Mouse (Mus musculus): ENCODE measurements around the gene Xpr1.

The Xpr1 gene

DNA sequence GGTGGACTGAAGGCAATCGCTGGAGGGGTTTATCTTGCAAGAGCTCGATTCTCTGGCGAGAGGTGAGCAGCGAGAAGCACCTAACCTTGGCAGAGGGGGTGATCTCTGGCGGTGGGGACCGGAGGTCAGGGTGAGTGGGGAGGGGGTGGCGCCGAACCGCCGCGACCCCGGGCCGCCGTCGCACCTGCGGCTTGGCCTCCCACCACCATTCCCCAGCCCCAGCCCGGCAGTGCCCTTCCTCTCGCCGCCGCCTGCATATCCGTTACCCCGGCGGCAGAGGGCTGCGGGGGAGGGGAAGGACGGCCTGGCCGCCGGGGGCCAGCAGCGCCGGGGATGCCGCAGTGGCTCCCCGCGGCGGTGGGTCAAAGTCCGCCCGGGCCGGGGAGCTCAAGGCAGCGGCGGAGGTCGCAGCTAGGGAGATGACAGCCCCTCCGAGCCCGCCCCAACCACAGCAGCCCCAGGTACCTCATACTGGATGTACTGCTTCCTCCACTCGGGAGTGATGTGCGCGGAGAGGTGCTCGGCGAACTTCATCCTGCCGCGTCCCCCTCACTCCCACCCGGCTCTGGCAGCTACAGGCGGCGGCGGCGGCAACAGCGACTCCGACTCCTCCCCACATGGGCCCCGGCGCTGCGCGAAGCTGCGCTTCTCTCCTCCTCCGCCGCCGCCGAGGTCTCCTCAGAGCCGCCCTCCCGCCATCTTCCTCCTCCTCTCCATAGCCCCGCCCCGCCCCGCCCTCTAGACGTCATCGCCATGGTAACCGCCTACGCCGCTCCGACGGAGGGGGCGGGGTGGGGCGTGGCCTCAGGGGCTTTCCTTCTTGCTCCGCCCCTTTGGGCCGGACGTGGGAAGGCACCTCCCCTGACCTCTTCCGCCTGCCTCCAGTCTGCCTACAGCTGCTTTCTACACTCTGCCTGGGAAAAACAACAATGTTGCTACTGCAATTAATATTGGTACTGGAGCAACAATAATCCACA, at the start of gene Xpr1:
Gene Xpr1, minus strand, starts transcription at position 715 of the 977 bp plus-strand sequence.
- peak; percentile 95 for DNase-seq (ENCODE audit: low read depth, low spot score)

- DNase-seq (ENCODE audit: low read depth, low spot score): peak; percentile 25
Measured at GRCm38 (mm10) chr1:155463442-155463841, 46.2 kb upstream of the Xpr1 start.

- DNase-seq (ENCODE audit: low read depth, low spot score): no peak
Measured at GRCm38 (mm10) chr1:155462582-155462981, 45.4 kb upstream of the Xpr1 start.

DNA sequence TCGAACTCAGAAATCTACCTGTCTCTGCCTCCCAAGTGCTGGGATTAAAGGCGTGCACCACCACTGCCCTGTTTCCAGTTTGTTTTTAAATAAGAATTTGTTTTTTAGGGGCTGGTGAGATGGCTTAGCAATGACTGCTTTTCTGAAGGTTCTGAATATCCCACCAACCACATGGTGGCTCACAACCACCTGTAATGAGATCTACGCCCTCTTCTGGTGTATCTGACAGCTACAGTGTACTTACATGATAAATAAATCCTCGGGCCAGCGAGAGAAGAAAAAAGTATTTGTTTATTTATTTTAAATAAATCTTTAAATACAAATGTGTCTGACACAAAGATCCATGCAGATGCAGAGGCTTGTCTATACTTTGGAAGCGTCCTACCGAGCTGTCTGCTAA, 40.3 kb upstream of the Xpr1 start:
- DNase-seq (ENCODE audit: low read depth, low spot score): no peak

GRCm38 (mm10) chr1:155453180-155453579, 36.0 kb upstream of the Xpr1 start:
- no peak for DNase-seq (ENCODE audit: low read depth, low spot score)

- DNase-seq (ENCODE audit: low read depth, low spot score): no peak
Measured at GRCm38 (mm10) chr1:155448932-155449331, 31.7 kb upstream of the Xpr1 start.

- DNase-seq (ENCODE audit: low read depth, low spot score): no peak
Measured at GRCm38 (mm10) chr1:155447277-155447676, 30.1 kb upstream of the Xpr1 start.

- DNase-seq (ENCODE audit: low read depth, low spot score): no peak
Measured at GRCm38 (mm10) chr1:155443115-155443514, 25.9 kb upstream of the Xpr1 start.

- no peak for DNase-seq (ENCODE audit: low read depth, low spot score)
Measured at GRCm38 (mm10) chr1:155442521-155443001, 25.3 kb upstream of the Xpr1 start.

- DNase-seq (ENCODE audit: low read depth, low spot score): no peak
Measured at GRCm38 (mm10) chr1:155439551-155439950, 22.3 kb upstream of the Xpr1 start.

GRCm38 (mm10) chr1:155438525-155438924, 21.3 kb upstream of the Xpr1 start:
- no peak for DNase-seq (ENCODE audit: low read depth, low spot score)

- no peak for DNase-seq (ENCODE audit: low read depth, low spot score)
Measured at GRCm38 (mm10) chr1:155429304-155429703, 12.1 kb upstream of the Xpr1 start.

DNA sequence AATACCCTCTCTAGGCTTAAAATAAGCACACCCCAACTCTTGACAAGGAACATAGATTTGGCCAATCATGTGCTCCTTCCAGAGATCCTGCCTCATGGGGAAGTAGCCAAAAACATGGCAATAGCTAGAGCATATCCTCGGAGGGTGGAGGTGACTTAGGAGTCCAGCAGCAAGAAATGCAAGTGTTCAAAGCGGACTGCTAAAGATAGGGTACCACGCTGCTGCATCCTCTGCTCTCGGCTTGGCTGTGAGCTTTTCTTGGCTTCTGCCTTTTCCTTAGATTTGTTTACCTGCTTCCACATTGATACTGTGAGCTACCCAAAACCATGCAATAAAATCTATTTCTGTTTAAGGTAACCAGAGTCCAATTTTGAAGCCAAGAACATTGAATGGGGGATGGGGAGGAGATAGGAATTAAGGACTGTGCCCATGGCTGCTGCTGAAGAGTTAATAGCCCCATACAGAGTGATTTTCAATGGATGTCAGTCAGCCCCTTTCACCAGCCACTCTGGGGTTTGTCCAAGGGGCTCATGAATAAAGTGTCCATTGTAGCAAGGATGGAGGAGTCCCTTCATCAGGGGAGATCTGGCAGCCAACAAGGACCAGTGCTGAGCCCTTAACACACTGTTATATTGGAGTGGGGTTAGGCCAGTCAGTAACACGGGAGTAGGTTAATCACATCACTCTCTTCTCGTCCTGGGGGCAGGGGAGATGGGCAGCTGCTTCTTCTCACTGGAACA, 10.1 kb upstream of the Xpr1 start:
- DNase-seq (ENCODE audit: low read depth, low spot score): no peak

DNA sequence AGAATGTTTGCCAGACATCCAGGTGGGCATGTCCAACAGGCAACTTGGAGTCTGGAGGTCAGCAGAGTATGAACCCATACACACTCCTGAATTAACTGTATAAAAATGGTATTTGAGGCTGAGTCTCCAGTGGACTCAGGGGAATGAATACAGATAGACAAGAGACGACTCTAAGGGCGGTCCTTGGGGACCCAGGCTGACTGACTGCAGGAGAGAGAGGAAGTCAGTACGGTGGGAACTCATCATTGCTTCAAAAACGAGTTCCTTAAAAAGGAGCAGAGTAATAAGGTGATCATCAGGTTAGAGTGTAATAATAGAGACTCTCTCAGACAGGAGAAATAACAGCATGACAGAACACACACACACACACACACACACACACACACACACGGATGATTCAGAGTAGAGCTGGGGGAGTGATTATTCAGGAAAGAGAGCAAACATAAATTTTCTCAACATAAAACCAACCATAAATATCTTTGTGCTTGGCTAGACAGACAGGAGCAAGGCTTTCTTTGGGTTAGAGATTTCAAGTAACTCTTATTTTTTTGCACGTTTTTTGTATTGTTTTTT, 8.6 kb upstream of the Xpr1 start:
- no peak for DNase-seq (ENCODE audit: low read depth, low spot score)

- no peak for DNase-seq (ENCODE audit: low read depth, low spot score)
Measured at GRCm38 (mm10) chr1:155425285-155425684, 8.1 kb upstream of the Xpr1 start.

- no peak for DNase-seq (ENCODE audit: low read depth, low spot score)
Measured at GRCm38 (mm10) chr1:155423801-155424200, 6.6 kb upstream of the Xpr1 start.

- DNase-seq (ENCODE audit: low read depth, low spot score): no peak
Measured at GRCm38 (mm10) chr1:155422022-155422421, 4.8 kb upstream of the Xpr1 start.

DNA sequence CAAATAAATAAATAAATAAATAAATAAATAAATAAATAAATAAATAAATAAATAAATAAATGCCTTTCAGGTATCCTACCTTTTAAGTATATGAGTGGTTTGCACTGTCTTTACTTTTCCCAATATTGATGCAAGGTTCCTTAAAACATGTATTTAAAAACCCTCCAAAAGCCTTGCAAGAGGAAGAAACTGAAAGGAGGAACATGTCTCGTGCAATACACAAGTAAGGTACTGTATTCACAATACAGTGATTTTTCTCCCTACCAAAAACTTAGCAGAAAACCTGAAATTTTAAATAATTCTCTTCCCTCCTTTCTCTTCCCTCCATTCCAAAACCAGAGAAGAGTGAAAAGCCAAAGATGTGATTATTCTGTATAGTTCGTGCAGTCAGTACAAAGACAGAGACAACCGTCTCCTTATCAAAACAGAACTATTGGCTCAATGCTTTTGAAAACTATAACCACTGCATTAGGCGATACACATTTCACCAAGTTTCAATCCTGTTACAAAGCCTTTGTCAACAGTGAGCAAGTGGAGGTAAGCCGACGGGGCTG, 991 bp downstream of the Xpr1 start:
- DNase-seq (ENCODE audit: low read depth, low spot score): no peak

DNA sequence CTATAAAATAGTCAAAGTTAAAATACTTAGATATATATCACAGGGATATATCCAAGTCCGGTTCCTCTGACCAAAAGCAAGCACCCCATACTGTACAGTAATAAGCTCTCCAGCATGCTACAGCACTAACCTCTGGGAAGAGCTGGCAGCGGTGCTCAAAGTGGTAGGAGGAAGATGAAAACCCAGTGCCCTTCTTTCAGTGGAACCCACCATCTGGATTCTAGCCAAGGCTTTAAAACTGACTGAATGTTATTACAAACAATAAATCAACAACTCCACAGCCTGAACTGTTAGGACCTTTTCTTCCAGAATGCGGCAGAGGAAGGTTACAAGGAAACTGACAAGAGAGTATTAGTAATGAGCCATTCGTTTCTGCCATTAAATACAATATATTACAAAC, 1.8 kb downstream of the Xpr1 start:
- DNase-seq (ENCODE audit: low read depth, low spot score): peak; percentile 53

- DNase-seq (ENCODE audit: low read depth, low spot score): no peak
Measured at GRCm38 (mm10) chr1:155412705-155413104, 4.5 kb downstream of the Xpr1 start.

DNA sequence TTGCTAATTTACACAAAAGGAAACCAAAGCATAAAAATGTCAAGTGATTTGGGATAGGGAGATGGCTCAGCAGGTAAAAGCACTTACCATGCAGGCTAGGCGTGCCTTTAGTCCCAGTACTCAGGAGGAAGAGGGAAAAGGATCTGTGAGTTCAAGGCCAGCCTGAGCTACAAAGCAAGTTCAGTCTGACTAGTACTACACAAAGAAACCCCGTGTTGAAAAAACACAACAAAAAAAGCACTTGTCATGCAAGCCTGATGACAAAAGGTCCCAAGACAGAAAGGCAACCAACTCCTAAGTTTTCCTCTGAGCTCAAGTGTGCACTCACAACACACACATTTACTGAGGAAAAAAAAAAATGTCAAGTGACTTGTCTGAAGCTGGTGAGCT, 8.6 kb downstream of the Xpr1 start:
- DNase-seq (ENCODE audit: low read depth, low spot score): no peak
